Mouse (Mus musculus): ENCODE data around the gene Krcc1.

The Krcc1 gene

DNA sequence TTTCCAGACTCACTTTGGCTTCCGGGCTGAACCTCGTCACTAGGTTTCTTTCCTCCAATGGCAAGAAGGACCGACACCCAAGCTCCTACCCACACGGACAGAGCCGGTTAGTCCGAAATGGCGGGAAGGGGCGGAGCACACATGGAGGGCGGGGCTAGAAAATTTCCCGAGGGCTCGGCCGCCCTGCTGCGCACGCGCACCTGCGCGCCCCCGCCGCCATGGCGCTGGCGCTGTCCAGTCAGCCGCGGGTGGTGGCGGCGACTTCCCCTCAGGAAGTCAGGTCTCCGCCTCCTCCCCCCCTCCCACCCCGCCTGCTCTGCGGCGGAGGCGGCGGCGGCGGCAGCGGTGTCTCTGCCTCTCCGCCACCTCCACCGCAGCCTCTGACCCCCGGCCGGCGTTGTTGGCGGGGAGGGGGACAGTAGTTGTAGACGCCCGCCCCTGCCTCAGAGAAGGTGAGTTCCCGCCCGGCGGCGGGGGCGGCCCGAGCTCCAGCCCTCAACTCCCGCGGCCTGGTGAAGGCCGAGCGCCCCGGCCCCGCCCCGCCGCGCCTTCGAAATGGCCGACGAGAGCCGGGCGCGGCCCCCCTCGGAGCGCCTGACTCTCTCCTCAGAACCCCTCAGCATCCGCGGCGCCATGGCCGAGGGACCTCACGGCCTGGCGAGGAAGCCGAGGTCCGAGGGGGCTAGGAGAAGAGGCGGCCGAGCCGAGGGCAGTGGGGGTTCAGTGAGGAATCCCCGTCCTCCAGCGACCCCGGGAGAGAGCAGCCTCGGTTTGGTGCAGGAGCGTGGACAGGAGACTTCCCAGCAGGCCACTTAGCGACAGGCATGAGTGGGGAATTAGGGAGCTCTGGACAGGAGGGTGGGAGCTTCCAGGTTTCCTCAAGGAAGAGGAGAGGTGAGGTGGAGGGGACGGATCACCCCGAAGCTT lies at the start of gene Krcc1:
Krcc1 (plus strand) TSS at position 289 of the 927 bp plus-strand sequence.
- DNase-seq (ENCODE audit: low spot score): peak; percentile 98

DNA sequence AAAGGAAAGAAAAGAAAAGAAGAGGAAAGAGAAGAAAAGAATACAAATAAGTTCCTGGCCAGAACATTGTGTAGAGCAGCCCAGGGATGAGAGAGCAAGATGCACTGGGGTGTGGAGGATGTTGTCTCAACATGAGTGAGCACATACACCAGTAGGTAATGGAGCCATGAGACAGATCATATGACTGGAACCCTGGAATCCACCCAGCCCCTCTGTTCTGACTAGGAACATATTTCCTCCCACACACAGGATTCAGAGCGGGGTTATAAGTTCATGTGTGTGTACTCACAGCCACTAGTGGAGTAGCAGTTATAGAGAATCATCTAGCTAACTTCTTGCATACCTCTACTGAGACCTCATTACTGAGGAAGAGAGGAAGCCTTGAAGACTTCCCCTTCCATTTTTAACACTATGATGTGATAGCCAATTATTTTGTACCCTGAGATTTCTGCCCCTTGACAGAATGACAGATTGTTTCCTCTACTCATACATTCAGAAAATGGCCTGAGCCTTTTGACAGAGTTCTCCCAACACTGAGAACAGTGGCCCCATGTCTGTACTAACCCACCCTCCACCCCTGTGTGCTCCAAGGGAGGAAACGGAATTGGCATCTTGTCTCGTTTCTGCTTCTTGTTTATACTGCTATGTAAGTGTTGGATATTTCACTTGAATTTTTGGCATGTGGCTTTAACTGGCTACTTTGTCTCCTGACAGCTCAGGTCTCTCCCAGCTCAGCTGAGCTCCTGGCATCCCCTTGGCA lies 47.1 kb upstream of the Krcc1 start:
- DNase-seq (ENCODE audit: low spot score): no peak

GRCm38 (mm10) chr6:71226544-71226943 lies 44.9 kb upstream of the Krcc1 start:
- no peak for DNase-seq (ENCODE audit: low spot score)

GRCm38 (mm10) chr6:71227157-71227770 lies 44.2 kb upstream of the Krcc1 start:
- no peak for DNase-seq (ENCODE audit: low spot score)

DNA sequence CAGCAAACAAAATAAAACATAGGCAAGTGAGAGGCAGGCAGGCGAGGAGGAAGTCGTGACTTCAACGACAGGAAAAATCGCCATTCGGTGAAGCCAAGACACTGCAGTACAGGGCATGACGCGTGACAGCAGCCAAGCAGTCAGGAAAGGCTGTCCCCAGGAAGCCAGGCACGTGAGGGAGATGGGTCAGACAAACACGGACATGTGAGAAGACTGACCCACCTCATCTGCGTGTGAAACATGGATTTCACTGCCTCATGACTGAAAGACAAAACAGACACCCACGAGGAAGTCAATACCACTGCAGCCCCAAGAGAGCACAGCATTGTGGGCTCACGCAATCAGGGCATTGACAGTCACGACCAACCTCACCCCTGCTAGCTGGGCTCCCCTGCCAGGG lies 36.4 kb upstream of the Krcc1 start:
- DNase-seq (ENCODE audit: low spot score): no peak

GRCm38 (mm10) chr6:71235944-71236343 lies 35.5 kb upstream of the Krcc1 start:
- DNase-seq (ENCODE audit: low spot score): no peak

GRCm38 (mm10) chr6:71236506-71236905 lies 35.0 kb upstream of the Krcc1 start:
- DNase-seq (ENCODE audit: low spot score): no peak

DNA sequence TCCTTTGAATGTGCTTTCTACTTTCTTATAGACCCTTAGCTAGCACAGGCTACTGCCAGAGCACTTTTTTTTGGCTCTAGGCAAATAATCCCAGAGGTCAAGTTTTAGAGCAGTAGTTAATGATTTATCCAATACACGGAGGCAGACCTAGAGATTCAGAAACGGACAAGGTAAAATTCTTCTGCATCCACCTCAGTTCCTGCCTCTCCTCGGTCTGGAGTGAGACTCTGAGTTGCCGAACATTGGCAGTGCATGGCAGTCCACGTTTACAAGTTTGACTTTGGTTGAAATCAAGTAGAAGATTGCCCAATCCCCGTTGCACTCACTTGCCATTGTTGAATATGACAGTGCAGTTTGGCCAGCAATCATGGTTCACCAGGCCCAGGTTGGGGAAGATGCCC lies 34.4 kb upstream of the Krcc1 start:
- no peak for DNase-seq (ENCODE audit: low spot score)

DNA sequence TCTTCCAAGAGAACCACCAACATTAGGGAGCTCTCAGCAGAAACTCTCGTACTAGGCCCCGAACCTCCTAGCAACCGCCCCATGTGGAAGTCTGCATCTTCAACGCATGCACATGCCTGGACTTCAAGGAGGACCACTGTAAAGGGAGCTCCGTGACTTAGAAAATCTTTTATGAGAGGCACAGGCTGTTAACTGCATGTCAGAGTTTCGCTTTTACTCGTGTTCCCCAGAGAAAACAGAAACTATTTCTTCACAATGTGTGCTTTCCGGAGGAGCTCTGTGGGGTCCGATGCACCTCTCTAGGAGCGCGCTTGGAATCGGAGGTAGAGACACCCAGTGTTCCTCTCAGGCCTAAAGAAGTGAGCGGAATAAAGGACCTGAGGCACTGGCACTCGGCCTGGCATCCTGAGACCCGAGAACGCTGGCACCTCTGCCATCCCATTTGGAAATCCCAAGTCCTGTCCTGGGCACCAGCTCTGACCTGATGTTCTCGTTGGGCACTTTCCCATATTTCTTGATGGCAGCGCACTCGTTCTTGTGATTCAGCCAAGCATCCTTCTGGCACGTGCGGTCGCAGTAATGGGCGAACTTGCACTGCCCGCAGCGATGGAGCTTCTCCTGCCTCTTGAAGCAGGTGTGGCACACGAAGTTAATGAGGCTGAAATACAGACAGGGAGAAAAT lies 32.3 kb upstream of the Krcc1 start:
- no peak for DNase-seq (ENCODE audit: low spot score)

DNA sequence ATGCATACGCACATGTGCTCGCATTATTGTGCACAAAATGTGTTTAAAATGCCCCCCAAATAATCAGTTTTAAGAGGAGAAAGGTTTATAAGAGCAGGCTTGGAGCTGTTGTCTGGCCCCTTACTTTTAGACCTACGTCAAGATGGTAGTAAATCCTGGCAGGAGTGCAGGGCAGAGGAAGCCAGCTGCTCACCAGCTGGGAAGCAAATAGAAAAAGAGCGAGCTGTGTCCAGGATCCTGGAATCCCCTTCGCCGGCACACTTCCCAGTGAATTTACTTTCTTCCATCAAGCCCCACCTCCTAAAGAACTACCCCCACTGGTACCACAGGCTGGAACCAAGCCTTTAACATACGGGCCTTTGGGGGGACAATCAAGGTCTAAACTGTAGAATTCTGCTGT lies 30.6 kb upstream of the Krcc1 start:
- DNase-seq (ENCODE audit: low spot score): no peak

GRCm38 (mm10) chr6:71242811-71243210 lies 28.7 kb upstream of the Krcc1 start:
- no peak for DNase-seq (ENCODE audit: low spot score)

DNA sequence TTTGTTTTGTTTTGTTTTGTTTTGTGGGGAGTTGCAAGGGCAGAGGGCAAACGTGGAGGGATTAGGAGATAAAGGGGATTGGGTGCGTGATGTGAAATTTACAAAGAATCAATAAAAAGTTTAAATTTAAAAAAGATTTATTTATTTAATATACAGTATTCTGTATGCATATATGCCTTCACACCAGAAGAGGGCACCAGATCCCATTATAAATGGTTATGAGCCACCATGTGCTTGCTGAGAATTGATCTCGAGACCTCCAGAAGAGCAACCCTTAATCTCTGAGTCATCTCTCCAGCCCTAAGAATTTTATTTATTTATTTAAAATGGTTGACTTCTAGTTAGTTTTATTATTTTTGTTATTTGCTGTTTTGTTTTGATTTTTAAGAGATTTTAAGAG lies 28.2 kb upstream of the Krcc1 start:
- DNase-seq (ENCODE audit: low spot score): no peak

DNA sequence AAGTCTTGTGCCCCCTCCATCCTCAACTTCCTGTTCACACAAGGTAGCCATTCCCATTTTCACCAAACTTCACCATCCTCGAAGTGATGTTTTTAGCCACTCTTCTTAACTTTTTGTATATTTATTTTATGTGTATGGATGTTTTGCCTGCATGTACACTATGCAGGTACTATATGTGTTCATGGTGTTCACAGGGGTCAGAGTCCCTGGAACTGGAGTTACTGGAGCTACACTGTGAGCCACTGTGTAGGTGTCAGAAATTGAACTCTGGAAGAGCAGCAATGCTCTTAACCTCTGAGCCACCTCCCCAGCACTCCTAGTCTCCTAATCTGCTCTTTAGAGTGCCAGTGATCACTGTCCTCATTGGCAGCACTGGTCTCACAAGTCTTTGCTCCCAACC lies 23.1 kb upstream of the Krcc1 start:
- no peak for DNase-seq (ENCODE audit: low spot score)

- no peak for DNase-seq (ENCODE audit: low spot score)
These were observed 21.9 kb upstream of the Krcc1 start for GRCm38 (mm10) chr6:71249615-71250014.

DNA sequence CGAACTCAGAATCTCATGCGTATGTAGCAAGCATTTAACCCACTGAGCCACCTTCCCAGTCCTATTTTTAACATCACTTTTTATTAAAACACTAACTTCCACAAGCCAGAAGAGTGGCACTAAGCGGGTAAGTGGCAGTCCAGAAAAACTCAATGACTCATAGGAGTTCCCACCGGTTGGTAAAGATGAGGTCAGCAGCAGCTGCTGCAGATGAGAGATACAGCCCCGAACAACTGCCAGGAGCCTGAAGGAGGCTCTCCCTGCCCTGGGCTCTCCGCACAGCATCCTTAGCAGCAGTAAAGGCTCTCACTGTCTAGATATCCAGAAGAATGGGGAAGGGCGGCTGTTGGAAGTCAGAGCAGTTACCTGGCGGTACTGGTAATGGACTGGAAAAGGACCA lies 20.5 kb upstream of the Krcc1 start:
- no peak for DNase-seq (ENCODE audit: low spot score)

- no peak for DNase-seq (ENCODE audit: low spot score)
These were observed 17.0 kb upstream of the Krcc1 start for GRCm38 (mm10) chr6:71254456-71254855.

- no peak for DNase-seq (ENCODE audit: low spot score)
These were observed 15.3 kb upstream of the Krcc1 start for GRCm38 (mm10) chr6:71256166-71256565.

- DNase-seq (ENCODE audit: low spot score): no peak
These were observed 14.1 kb upstream of the Krcc1 start for GRCm38 (mm10) chr6:71257375-71257774.

GRCm38 (mm10) chr6:71258562-71258961 lies 12.9 kb upstream of the Krcc1 start:
- DNase-seq (ENCODE audit: low spot score): no peak

DNA sequence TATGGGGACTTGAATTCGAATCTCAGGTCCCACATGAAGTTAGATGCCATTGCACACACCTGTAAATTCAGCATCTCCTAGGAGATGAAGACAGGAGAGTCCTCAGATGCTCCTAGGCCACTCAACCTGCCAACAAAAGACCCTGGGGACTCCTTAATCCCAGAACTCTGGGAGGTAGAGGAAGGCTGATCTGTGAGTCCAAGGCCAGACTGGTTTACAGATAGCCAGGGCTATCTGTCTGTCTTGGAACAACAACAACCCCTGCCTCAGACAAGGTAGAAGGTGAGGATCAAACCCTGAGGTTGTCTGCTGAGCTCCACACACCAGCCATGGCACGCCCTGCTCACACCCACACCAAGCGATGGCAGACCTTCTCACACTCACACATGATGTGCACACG lies 12.3 kb upstream of the Krcc1 start:
- DNase-seq (ENCODE audit: low spot score): no peak

GRCm38 (mm10) chr6:71260051-71260640 lies 11.3 kb upstream of the Krcc1 start:
- DNase-seq (ENCODE audit: low spot score): no peak

DNA sequence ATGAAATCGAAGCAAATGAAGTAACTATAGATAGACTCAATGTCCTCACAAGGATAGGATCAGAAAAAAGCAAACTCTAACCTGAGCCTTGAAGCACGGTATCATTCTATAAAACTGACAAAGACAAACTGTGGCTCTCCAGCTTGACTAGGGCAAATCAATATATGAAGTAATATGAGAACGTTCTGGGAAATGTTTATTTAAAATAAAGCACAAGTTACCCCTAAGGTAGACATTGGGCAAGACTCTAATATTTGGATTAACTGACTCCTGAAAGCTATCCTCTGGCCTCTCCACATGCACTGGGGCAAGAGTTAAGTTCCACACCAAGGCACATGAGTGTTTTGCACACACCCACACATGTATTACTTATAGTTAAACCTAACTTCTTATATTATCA lies 10.4 kb upstream of the Krcc1 start:
- no peak for DNase-seq (ENCODE audit: low spot score)
